Mouse (Mus musculus) kidney, embryonic 15.5 days (tissue): ENCODE data around the gene St3gal5. TPM values are rescaled to one million over a fixed set of nuclear protein-coding genes. Genes with fewer than 3 reads are reported as not detected.
A peak's percentile ranks its signal among the peaks of the same experiment; 100 is the strongest.

Experiments used
- ATAC-seq: fragments of 200-750 bp; cut with Nextera tagmentation; replicated peaks from 2 replicates; pipeline ENCODE4 v1.8.0; 2017; ENCODE audit warnings: moderate TSS enrichment; ENCODE audit not compliant: low FRiP score
- H3K27ac ChIP-seq: fragments of 300-500 bp; sonication (generic); 2 replicates; pipeline ENCODE4 v1.5.1; 2015; ENCODE audit warnings: mild to moderate bottlenecking, inconsistent platforms
- H3K27me3 ChIP-seq: fragments of 300-500 bp; sonication (generic); 2 replicates; pipeline ENCODE4 v1.6.1; 2015; ENCODE audit warnings: inconsistent platforms
- H3K36me3 ChIP-seq: fragments of 300-500 bp; sonication (generic); 2 replicates; pipeline ENCODE4 v1.6.1; 2015; ENCODE audit warnings: inconsistent platforms
- H3K4me1 ChIP-seq: fragments of 300-500 bp; sonication (generic); 2 replicates; pipeline ENCODE4 v1.6.1; 2015; ENCODE audit warnings: inconsistent platforms
- H3K4me2 ChIP-seq: fragments of 300-500 bp; sonication (generic); 2 replicates; pipeline ENCODE4 v1.6.1; 2015; ENCODE audit warnings: moderate library complexity, mild to moderate bottlenecking, inconsistent platforms
- H3K4me3 ChIP-seq: fragments of 300-500 bp; sonication (generic); replicated peaks from 2 replicates; pipeline ENCODE4 v1.5.1; 2015; ENCODE audit warnings: mild to moderate bottlenecking, inconsistent platforms
- H3K9ac ChIP-seq: fragments of 300-500 bp; sonication (generic); 2 replicates; pipeline ENCODE4 v1.6.1; 2015; ENCODE audit warnings: mild to moderate bottlenecking, inconsistent platforms
- H3K9me3 ChIP-seq: fragments of 300-500 bp; sonication (generic); replicated peaks from 2 replicates; pipeline ENCODE4 v1.6.1; 2016; ENCODE audit warnings: inconsistent platforms
- WGBS: fragments of 180-500 bp; shearing (Covaris S2); methylation state at CpG from one replicate; pipeline ENCODE4 v1.1.7; 2015; ENCODE audit warnings: mixed read lengths; 5-methylcytosine and 5-hydroxymethylcytosine counted together
- polyA plus RNA-seq: library from polyadenylated mRNA; unstranded; fragments of >200 nt; fragmentation: Nextera tagmentation; extraction: Ambion mirVana; gene quantifications from 2 replicates; pipeline ENCODE4 v1.2.1, GENCODE M21; 2015

St3gal5 gene
- polyA plus RNA-seq, 1 experiment from 2014 or later = 36.3 TPM

DNA sequence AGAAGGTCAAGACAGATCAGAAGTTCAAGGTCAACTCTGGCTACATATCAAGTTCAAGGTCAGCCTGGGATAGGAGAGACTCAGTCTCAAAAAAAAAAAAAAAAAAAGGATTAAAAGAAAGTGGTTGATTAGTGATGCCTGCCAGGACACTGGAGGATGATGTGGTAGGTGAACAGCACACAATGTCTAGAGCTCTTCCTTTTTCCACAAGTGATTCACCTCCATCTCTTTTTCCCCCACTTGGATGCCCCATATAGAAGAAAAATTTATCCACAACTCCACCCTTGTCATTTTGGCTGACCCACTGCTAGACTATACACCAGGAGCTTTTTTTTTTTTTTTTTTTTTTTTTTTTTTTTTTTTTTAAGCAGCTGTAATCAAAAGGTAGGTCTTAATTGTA, 100.1 kb downstream of the St3gal5 start:
- no peaks in the 10 kb centered on the region for H3K9me3 ChIP-seq
- H3K36me3 ChIP-seq = no peaks in the 10 kb centered on the region
- H3K4me3 ChIP-seq = no peak overlapping the region
- no peak for ATAC-seq
- H3K4me2 ChIP-seq = no peak overlapping the region
- H3K27ac ChIP-seq = no peak overlapping the region
- H3K9ac ChIP-seq = no peak overlapping the region
- H3K27me3 ChIP-seq = no peaks in the 10 kb centered on the region
- peaks cover 15% of the 10 kb centered on the region for H3K4me1 ChIP-seq

DNA sequence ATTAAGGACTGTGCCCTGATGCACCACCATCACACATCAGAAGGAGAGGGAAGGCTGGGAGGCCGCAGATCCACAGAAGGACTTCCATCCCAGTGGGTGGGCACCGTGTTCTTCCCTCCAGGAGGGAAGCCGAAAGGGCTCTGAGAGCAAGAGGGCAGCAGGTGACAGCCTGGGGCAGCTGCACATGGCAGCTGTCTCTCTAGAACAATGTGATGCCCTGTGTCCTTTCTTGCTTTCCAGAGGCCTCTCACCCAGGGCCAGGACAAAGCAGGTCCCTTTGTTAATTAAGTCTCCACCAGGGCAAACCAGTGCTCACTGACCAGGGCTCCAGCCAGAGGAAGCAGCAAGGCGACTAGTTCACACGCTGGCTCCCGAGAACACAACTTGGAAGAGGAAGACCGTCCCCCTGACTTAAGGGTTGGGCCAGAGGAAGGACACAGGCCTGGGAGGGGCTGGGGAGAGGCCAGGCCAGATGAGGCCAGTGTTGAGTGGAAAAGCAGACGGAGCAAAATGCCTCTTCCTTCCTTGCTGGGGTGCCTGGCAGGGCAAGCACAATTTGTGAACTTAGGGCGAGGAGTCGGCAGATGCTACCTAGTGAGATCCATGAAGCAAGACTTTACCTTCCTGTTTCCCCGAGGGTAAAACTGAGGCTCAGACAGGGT, 103.3 kb downstream of the St3gal5 start:
- peak; percentile 37; the same call in 1 of the 2 replicates for ATAC-seq
- no peak overlapping the region for H3K9ac ChIP-seq

DNA sequence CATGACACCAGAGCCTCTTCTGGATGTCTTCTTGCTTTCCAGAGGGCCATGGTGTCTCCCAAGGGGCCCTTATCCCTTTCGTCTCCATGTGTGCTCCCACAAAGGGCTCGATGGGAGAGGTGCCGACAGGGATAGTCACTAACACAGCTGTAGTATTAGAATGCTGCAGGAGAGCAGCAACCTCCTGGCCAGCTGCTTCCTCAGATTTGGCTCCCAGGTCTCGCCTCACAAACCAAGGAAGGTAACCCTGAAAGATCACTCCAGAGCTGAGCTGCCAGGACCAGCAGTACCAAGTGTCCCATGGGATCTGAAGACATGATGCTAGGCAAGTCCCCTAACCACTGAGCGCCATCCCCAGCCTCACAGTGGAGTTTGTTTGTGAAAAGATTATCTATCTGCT, 105.3 kb downstream of the St3gal5 start:
- Histone ChIP-seq H3K4me2 (no peak overlapping the region), H3K4me3 (no peak overlapping the region), H3K36me3 (peaks cover 23% of the 10 kb centered on the region), H3K4me1 (peaks cover 23% of the 10 kb centered on the region), H3K27me3 (no peaks in the 10 kb centered on the region), H3K9ac (no peak overlapping the region), H3K9me3 (no peaks in the 10 kb centered on the region), H3K27ac (no peak overlapping the region)
- no peak for ATAC-seq
- WGBS = 78% methylated on average over 5 of the region's 5 CpGs

More for the DNA sequence above, 103.3 kb downstream of the St3gal5 start:
- Histone ChIP-seq H3K27me3 (no peaks in the 10 kb centered on the region), H3K36me3 (peaks cover 13% of the 10 kb centered on the region), H3K9me3 (no peaks in the 10 kb centered on the region), H3K4me1 (peaks cover 20% of the 10 kb centered on the region), H3K4me2 (no peak overlapping the region), H3K27ac (peak overlapping the region; percentile 3; the same call in 1 of the 2 replicates), H3K4me3 (no peak overlapping the region)
- WGBS = 47% methylated on average over 11 of the region's 11 CpGs

DNA sequence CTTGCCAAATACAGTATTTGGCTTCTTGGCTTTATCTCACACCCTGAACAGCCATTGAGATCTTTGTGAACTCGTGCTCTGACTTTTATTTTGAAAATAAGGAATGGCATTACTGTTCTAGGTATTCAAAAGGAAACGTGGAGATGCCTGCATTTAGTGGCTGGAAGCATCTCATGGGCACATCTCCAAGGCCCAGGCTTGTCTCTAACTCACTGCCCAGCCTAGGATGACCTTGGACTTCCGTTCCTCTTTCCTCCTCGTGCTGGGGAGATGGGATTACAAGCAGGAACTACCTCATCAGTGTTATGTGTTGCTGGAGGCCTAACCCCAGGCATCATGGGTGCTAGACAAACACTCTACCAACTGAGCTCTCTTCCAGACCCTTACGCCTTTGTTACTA, 105.9 kb downstream of the St3gal5 start:
- no peak overlapping the region for H3K4me2 ChIP-seq
- H3K9ac ChIP-seq = no peak overlapping the region
- H3K36me3 ChIP-seq = peaks cover 23% of the 10 kb centered on the region
- H3K4me3 ChIP-seq = no peak overlapping the region
- 71% methylated on average over 5 of the region's 5 CpGs for WGBS
- H3K27ac ChIP-seq = no peak overlapping the region
- peaks cover 23% of the 10 kb centered on the region for H3K4me1 ChIP-seq
- ATAC-seq = no peak
- no peaks in the 10 kb centered on the region for H3K9me3 ChIP-seq
- no peaks in the 10 kb centered on the region for H3K27me3 ChIP-seq

Other genes starting within 250 kb of the St3gal5 start
- gene Ptcd3, start 188.8 kb upstream of the St3gal5 start, polyA plus RNA-seq = 107 and 108 TPM in 2 replicates
- gene Polr1a, start 188.5 kb upstream of the St3gal5 start, polyA plus RNA-seq = 38.2 and 38.5 TPM in 2 replicates
- gene Atoh8, start 138.0 kb downstream of the St3gal5 start, polyA plus RNA-seq = 18.5 and 18.9 TPM in 2 replicates
- not detected in 2 replicates for gene Sftpb, start 207.0 kb downstream of the St3gal5 start, polyA plus RNA-seq
- gene Usp39, start 247.6 kb downstream of the St3gal5 start, polyA plus RNA-seq = 46.3 and 50.3 TPM in 2 replicates
- 27.6 and 29.8 TPM in 2 replicates for gene 0610030E20Rik, start 249.7 kb downstream of the St3gal5 start, polyA plus RNA-seq